Mouse (Mus musculus) kidney, adult 8-10 months (tissue): ENCODE measurements around the gene Farp1.

ENCODE experiments used
- DNase-seq, 2 experiments: peaks; one replicate each; pipeline ENCODE4 v3.0.0; 2022

The Farp1 gene

GRCm38 (mm10) chr14:121231232-121231631 lies 196.2 kb downstream of the Farp1 start:
- DNase-seq: no peak

GRCm38 (mm10) chr14:121234741-121235307 lies 199.8 kb downstream of the Farp1 start:
- DNase-seq: no peak

- no peak for DNase-seq
Measured at GRCm38 (mm10) chr14:121236736-121237135, 201.7 kb downstream of the Farp1 start.

- DNase-seq: no peak
Measured at GRCm38 (mm10) chr14:121238727-121239126, 203.7 kb downstream of the Farp1 start.

GRCm38 (mm10) chr14:121239386-121239785 lies 204.4 kb downstream of the Farp1 start:
- no peak for DNase-seq

- DNase-seq: no peak
Measured at GRCm38 (mm10) chr14:121244104-121244503, 209.1 kb downstream of the Farp1 start.

- no peak for DNase-seq
Measured at GRCm38 (mm10) chr14:121246048-121246731, 211.2 kb downstream of the Farp1 start.

- DNase-seq: no peak
Measured at GRCm38 (mm10) chr14:121247287-121247686, 212.3 kb downstream of the Farp1 start.

GRCm38 (mm10) chr14:121248346-121248745 lies 213.3 kb downstream of the Farp1 start:
- no peak for DNase-seq

GRCm38 (mm10) chr14:121251099-121251498 lies 216.1 kb downstream of the Farp1 start:
- DNase-seq: no peak

- DNase-seq: no peak
Measured at GRCm38 (mm10) chr14:121251708-121252107, 216.7 kb downstream of the Farp1 start.

- no peak for DNase-seq
Measured at GRCm38 (mm10) chr14:121252542-121252941, 217.5 kb downstream of the Farp1 start.

- no peak for DNase-seq
Measured at GRCm38 (mm10) chr14:121254869-121255268, 219.9 kb downstream of the Farp1 start.

- DNase-seq: no peak
Measured at GRCm38 (mm10) chr14:121255469-121255868, 220.5 kb downstream of the Farp1 start.

GRCm38 (mm10) chr14:121256896-121257295 lies 221.9 kb downstream of the Farp1 start:
- DNase-seq: no peak

GRCm38 (mm10) chr14:121259332-121259731 lies 224.3 kb downstream of the Farp1 start:
- DNase-seq: no peak

- DNase-seq: peak in 1 of 2 experiments; percentile 62
Measured at GRCm38 (mm10) chr14:121259789-121260188, 224.8 kb downstream of the Farp1 start.

GRCm38 (mm10) chr14:121261229-121261879 lies 226.4 kb downstream of the Farp1 start:
- no peak for DNase-seq

- no peak for DNase-seq
Measured at GRCm38 (mm10) chr14:121262606-121263005, 227.6 kb downstream of the Farp1 start.

- no peak for DNase-seq
Measured at GRCm38 (mm10) chr14:121263912-121264311, 228.9 kb downstream of the Farp1 start.

GRCm38 (mm10) chr14:121264453-121264852 lies 229.5 kb downstream of the Farp1 start:
- DNase-seq: no peak

- no peak for DNase-seq
Measured at GRCm38 (mm10) chr14:121267801-121268200, 232.8 kb downstream of the Farp1 start.

- no peak for DNase-seq
Measured at GRCm38 (mm10) chr14:121270490-121270889, 235.5 kb downstream of the Farp1 start.

- no peak for DNase-seq
Measured at GRCm38 (mm10) chr14:121274985-121275384, 240.0 kb downstream of the Farp1 start.
